Mouse (Mus musculus) liver, embryonic 14.5 days (tissue): ENCODE results near the gene Kynu. TPM values are rescaled to one million over a fixed set of nuclear protein-coding genes. Genes with fewer than 3 reads are reported as not detected.

Experiments
- ATAC-seq: fragments of 200-750 bp; cut with Nextera tagmentation; 2 replicates; pipeline ENCODE4 v1.8.0; 2017; ENCODE audit warnings: moderate number of reproducible peaks, mild to moderate bottlenecking, moderate library complexity; ENCODE audit not compliant: insufficient read depth
- DNase-seq, 3 experiments: peaks; one replicate each; pipeline ENCODE4 v3.0.0-alpha.2; 2012 to 2013; ENCODE audit warnings: low read depth in 3 of 3, low spot score in 3 of 3
- H3K27ac ChIP-seq: fragments of 300-500 bp; sonication (generic); 2 replicates; pipeline ENCODE4 v1.5.1; 2014; ENCODE audit warnings: moderate library complexity, mild to moderate bottlenecking, control low read depth, inconsistent platforms
- H3K27me3 ChIP-seq: fragments of 300-500 bp; sonication (generic); 2 replicates; pipeline ENCODE4 v1.6.1; 2014; ENCODE audit warnings: mild to moderate bottlenecking, low read length, moderate library complexity; ENCODE audit not compliant: control insufficient read depth, insufficient read depth
- H3K36me3 ChIP-seq: fragments of 300-500 bp; sonication (generic); replicated peaks from 2 replicates; pipeline ENCODE4 v1.6.1; 2014; ENCODE audit warnings: low read depth; ENCODE audit not compliant: control insufficient read depth, insufficient read depth
- H3K4me1 ChIP-seq, 2 experiments: fragments of 200-500 bp in 1 of 2; fragments of 300-500 bp in 1 of 2; sonication (generic) in 1 of 2; replicated peaks; 2 replicates each; pipeline ENCODE4 v1.6.1; 2012 to 2014; ENCODE audit warnings: antibody characterized with exemption in 1 of 2, inconsistent platforms in 1 of 2, low read length in 1 of 2; ENCODE audit not compliant: control insufficient read depth in 2 of 2, insufficient read depth in 2 of 2
- H3K4me2 ChIP-seq: fragments of 300-500 bp; sonication (generic); 2 replicates; pipeline ENCODE4 v1.6.1; 2014; ENCODE audit warnings: low read depth, mild to moderate bottlenecking, control low read depth, moderate library complexity
- H3K4me3 ChIP-seq, 2 experiments: fragments of 200-500 bp in 1 of 2; fragments of 300-500 bp in 1 of 2; sonication (generic) in 1 of 2; 2 replicates each; pipeline ENCODE4 v1.5.1; 2012 to 2014; ENCODE audit warnings: low read depth in 2 of 2, low read length in 2 of 2, mild to moderate bottlenecking in 2 of 2, control low read depth in 1 of 2, inconsistent platforms in 1 of 2, moderate library complexity in 1 of 2; ENCODE audit not compliant: insufficient read depth in 1 of 2
- H3K9ac ChIP-seq: fragments of 300-500 bp; sonication (generic); replicated peaks from 2 replicates; pipeline ENCODE4 v1.6.1; 2014; ENCODE audit warnings: mild to moderate bottlenecking, control low read depth, moderate library complexity
- H3K9me3 ChIP-seq: fragments of 300-500 bp; sonication (generic); 2 replicates; pipeline ENCODE4 v1.6.1; 2016; ENCODE audit warnings: low read length, mixed read lengths; ENCODE audit not compliant: control insufficient read depth
- CTCF ChIP-seq: IDR thresholded peaks from 2 replicates; pipeline ENCODE4 v1.5.1; 2016; ENCODE audit warnings: antibody characterized with exemption, low read depth, control low read depth
- EP300 ChIP-seq: IDR thresholded peaks from 2 replicates; pipeline ENCODE4 v1.6.1; 2016; ENCODE audit warnings: antibody characterized with exemption, low read depth
- WGBS: fragments of 180-500 bp; shearing (Covaris S2); extraction: QIAGEN DNeasy Blood & Tissue Kit; methylation state at CpG from one replicate; pipeline ENCODE4 v1.1.7; 2014; ENCODE audit not compliant: insufficient replicate concordance; 5-methylcytosine and 5-hydroxymethylcytosine counted together
- polyA plus RNA-seq, 2 experiments: library from polyadenylated mRNA; depleted of rRNA in 1 of 2; stranded (reverse) in 1 of 2; unstranded in 1 of 2; fragments of >200 nt; fragmentation: Nextera tagmentation in 1 of 2; extraction: Ambion mirVana in 1 of 2; gene quantifications; 2 replicates each; pipeline versions ENCODE4 v1.2.1 to v1.2.3; 2012 to 2014

Kynu gene
- polyA plus RNA-seq, 2 experiments: 2.4 to 3.3 TPM

- H3K4me3 ChIP-seq: no peak overlapping the region
- H3K27me3 ChIP-seq: no peaks in the 10 kb centered on the region
- H3K4me2 ChIP-seq: no peak overlapping the region
- DNase-seq (no peak), ATAC-seq (no peak)
- no peak overlapping the region for H3K9ac ChIP-seq
- H3K27ac ChIP-seq: no peak overlapping the region
- 58% methylated on average over 3 of the region's 3 CpGs for WGBS
- H3K9me3 ChIP-seq: no peaks in the 10 kb centered on the region
- H3K4me1 ChIP-seq: no peaks in the 10 kb centered on the region
- no peak for TF ChIP-seq CTCF
- no peaks in the 10 kb centered on the region for H3K36me3 ChIP-seq
These were observed 30.4 kb downstream of the Kynu start for GRCm38 (mm10) chr2:43585508-43585907.

- ATAC-seq (no peak), DNase-seq (no peak)
- TF ChIP-seq EP300 (no peak), CTCF (no peak)
- H3K27ac ChIP-seq: no peak overlapping the region
- no peaks in the 10 kb centered on the region for H3K4me1 ChIP-seq
- 37% methylated on average over 2 of the region's 2 CpGs for WGBS
- H3K9me3 ChIP-seq: no peaks in the 10 kb centered on the region
- no peak overlapping the region for H3K4me3 ChIP-seq
- no peaks in the 10 kb centered on the region for H3K36me3 ChIP-seq
- no peak overlapping the region for H3K4me2 ChIP-seq
- H3K27me3 ChIP-seq: no peaks in the 10 kb centered on the region
- no peak overlapping the region for H3K9ac ChIP-seq
These were observed 32.7 kb downstream of the Kynu start for GRCm38 (mm10) chr2:43587832-43588231.

- Histone ChIP-seq H3K9ac (no peak overlapping the region), H3K27ac (no peak overlapping the region), H3K4me1 (no peaks in the 10 kb centered on the region), H3K36me3 (no peaks in the 10 kb centered on the region), H3K4me2 (no peak overlapping the region), H3K4me3 (no peak overlapping the region), H3K9me3 (no peaks in the 10 kb centered on the region), H3K27me3 (no peaks in the 10 kb centered on the region)
- no peak for TF ChIP-seq EP300
- no peak for TF ChIP-seq CTCF
- WGBS: 20% methylated on average over 1 of the region's 1 CpGs
- ATAC-seq: no peak
- no peak for DNase-seq
These were observed 37.0 kb downstream of the Kynu start for GRCm38 (mm10) chr2:43592001-43592704.

- WGBS: 8% methylated on average over 6 of the region's 6 CpGs
- Histone ChIP-seq H3K9me3 (no peaks in the 10 kb centered on the region), H3K4me1 (no peaks in the 10 kb centered on the region), H3K4me3 (no peak overlapping the region), H3K27ac (no peak overlapping the region), H3K36me3 (no peaks in the 10 kb centered on the region), H3K27me3 (no peaks in the 10 kb centered on the region), H3K4me2 (no peak overlapping the region), H3K9ac (no peak overlapping the region)
- TF ChIP-seq CTCF (no peak), EP300 (no peak)
- ATAC-seq (no peak), DNase-seq (peak; percentile 7 to 22 (median 7))
These were observed 58.4 kb downstream of the Kynu start for GRCm38 (mm10) chr2:43613571-43613970.

- no peaks in the 10 kb centered on the region for H3K27me3 ChIP-seq
- ATAC-seq (no peak), DNase-seq (no peak)
- H3K4me2 ChIP-seq: no peak overlapping the region
- no peaks in the 10 kb centered on the region for H3K4me1 ChIP-seq
- no peak overlapping the region for H3K27ac ChIP-seq
- no peak overlapping the region for H3K9ac ChIP-seq
- no peaks in the 10 kb centered on the region for H3K36me3 ChIP-seq
- TF ChIP-seq CTCF (no peak), EP300 (no peak)
- H3K4me3 ChIP-seq: no peak overlapping the region
- H3K9me3 ChIP-seq: no peaks in the 10 kb centered on the region
These were observed 66.0 kb downstream of the Kynu start for GRCm38 (mm10) chr2:43621140-43621539.
